Mouse (Mus musculus): ENCODE measurements at regions not wholly inside any gene's neighbourhood (a gene's known extent, or its start where the extent isn't known, plus 50 kb on each side); places are given as distances from the start of the nearest gene placed in this dataset.

DNA sequence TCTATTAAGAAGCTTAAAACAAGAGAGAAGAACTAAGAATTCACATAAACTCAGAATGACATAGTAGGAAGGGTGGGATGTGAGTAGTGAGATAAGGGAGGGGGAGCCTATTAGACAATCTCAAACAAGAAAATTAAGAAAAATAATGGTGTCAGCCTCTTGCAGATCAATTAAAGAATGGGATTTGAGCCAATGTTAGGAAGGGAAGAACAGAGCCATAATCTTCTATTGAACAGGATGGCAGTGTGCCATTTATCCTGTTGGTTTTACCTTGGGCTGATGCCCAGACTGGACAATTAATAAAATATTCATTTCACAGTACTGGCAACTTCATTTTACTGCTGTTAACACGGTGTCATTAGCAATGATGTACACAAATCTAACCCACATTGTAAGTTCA lies 718.0 kb downstream of the Rfpl4b start:
- Histone ChIP-seq H3K9ac (ENCODE audit: insufficient read depth, low read depth) (no peak overlapping the region), H3K4me3 (replicated peaks in 1 of 3; ENCODE audit: low read depth in 2 of 3, low read length in 2 of 3, poor library complexity in 1 of 3) (no peak overlapping the region), H3K4me1 (ENCODE audit: control insufficient read depth in 1 of 2, insufficient read depth in 2 of 2) (no peaks in the 10 kb centered on the region), H3K27ac (ENCODE audit: insufficient read depth, low read depth) (no peak overlapping the region), H3K4me2 (ENCODE audit: insufficient read depth, low read depth, poor library complexity, severe bottlenecking) (no peak overlapping the region), H3K9me3 (replicated peaks; ENCODE audit: low read length) (no peaks in the 10 kb centered on the region), H3K36me3 (replicated peaks in 1 of 2; ENCODE audit: control insufficient read depth in 1 of 2, insufficient read depth in 1 of 2, low read length in 1 of 2) (no peaks in the 10 kb centered on the region), H3K27me3 (replicated peaks) (no peaks in the 10 kb centered on the region), H3K79me2 (replicated peaks; ENCODE audit: control insufficient read depth, extremely low read depth, insufficient read depth, poor library complexity, severe bottlenecking) (no peaks in the 10 kb centered on the region)
- dilution Hi-C loops (cut with MboI; ENCODE audit: extremely low pct_ligation_motif_present, extremely low pct_unique_long_range_greater_than_20kb, low sequenced_read_pairs) = no loop called here
- TF ChIP-seq UBTF (IDR thresholded peaks at IDR 0.05; ENCODE audit: low read depth, low read length) (no peak), NRF1 (IDR thresholded peaks at IDR 0.05; ENCODE audit: low read depth, low read length) (no peak), PAX5 (IDR thresholded peaks at IDR 0.05; ENCODE audit: low read length) (no peak), USF1 (IDR thresholded peaks at IDR 0.05; ENCODE audit: low read depth, low read length) (no peak)
- no peak for DNase-seq (ENCODE audit: extremely low read depth)
- in situ Hi-C loops (cut with MboI; ENCODE audit: low pct_ligation_motif_present, low pct_unique_long_range_greater_than_20kb, low sequenced_read_pairs) = no loop called here

DNA sequence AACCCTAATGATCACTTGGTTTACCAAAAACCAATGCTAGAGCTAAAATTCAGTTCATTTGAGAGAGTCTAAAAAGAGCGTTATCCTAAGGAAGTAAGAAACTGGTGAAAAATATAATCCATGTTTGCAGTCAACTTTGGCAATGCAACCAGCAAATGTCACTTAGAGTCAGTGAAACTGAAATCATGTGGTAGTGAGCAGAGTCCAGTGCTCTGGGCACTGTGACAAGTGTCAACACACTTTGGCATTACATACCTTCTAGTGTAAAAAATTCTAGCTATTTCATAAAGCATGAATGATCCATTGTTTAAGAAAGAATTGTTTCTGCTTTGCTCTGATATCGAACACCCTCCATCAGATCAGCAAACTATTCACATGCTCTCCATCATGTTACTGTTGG lies 743.1 kb downstream of the Rfpl4b start:
- Histone ChIP-seq H3K4me3 (replicated peaks in 1 of 3; ENCODE audit: low read depth in 2 of 3, low read length in 2 of 3, poor library complexity in 1 of 3) (no peak overlapping the region), H3K9me3 (replicated peaks; ENCODE audit: low read length) (no peaks in the 10 kb centered on the region), H3K27ac (ENCODE audit: insufficient read depth, low read depth) (no peak overlapping the region), H3K4me2 (ENCODE audit: insufficient read depth, low read depth, poor library complexity, severe bottlenecking) (no peak overlapping the region), H3K36me3 (replicated peaks in 1 of 2; ENCODE audit: control insufficient read depth in 1 of 2, insufficient read depth in 1 of 2, low read length in 1 of 2) (no peaks in the 10 kb centered on the region), H3K79me2 (replicated peaks; ENCODE audit: control insufficient read depth, extremely low read depth, insufficient read depth, poor library complexity, severe bottlenecking) (no peaks in the 10 kb centered on the region), H3K9ac (ENCODE audit: insufficient read depth, low read depth) (no peak overlapping the region), H3K4me1 (ENCODE audit: control insufficient read depth in 1 of 2, insufficient read depth in 2 of 2) (no peaks in the 10 kb centered on the region), H3K27me3 (replicated peaks) (no peaks in the 10 kb centered on the region)
- no peak for DNase-seq (ENCODE audit: extremely low read depth)
- dilution Hi-C loops (cut with MboI; ENCODE audit: extremely low pct_ligation_motif_present, extremely low pct_unique_long_range_greater_than_20kb, low sequenced_read_pairs) (no loop called here), in situ Hi-C loops (cut with MboI; ENCODE audit: low pct_ligation_motif_present, low pct_unique_long_range_greater_than_20kb, low sequenced_read_pairs) (no loop called here)
- TF ChIP-seq MAZ (IDR thresholded peaks at IDR 0.05; ENCODE audit: low read depth, low read length) = no peak
- TF ChIP-seq MXI1 (IDR thresholded peaks at IDR 0.05; ENCODE audit: low read depth, low read length) = no peak

DNA sequence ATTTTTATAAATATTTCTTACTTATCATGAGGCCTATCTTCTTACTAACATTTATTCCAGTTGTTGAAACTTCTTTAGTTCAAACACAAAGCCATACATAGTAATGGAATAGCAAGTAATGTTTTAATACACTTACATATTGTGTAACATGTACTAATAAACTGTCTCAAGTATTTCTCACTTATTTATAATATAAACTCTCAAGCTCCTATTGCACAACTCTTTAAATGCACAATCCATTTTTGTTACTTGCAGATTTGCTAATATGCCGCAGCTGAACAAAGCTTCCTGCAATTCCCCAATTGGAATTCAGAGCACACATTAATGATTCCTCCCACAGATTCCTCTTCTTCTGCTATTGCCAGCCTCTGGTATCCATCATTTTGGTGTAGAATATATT lies 749.2 kb downstream of the Rfpl4b start:
- dilution Hi-C loops (cut with MboI; ENCODE audit: extremely low pct_ligation_motif_present, extremely low pct_unique_long_range_greater_than_20kb, low sequenced_read_pairs) = no loop called here
- TF ChIP-seq USF2 (conservative IDR thresholded peaks at IDR 0.05; ENCODE audit: low read depth, low read length) = no peak
- TF ChIP-seq BHLHE40 (IDR thresholded peaks at IDR 0.05; ENCODE audit: low read depth, low read length) = no peak
- no peak overlapping the region for H3K9ac ChIP-seq (ENCODE audit: insufficient read depth, low read depth)
- in situ Hi-C loops (cut with MboI; ENCODE audit: low pct_ligation_motif_present, low pct_unique_long_range_greater_than_20kb, low sequenced_read_pairs) = no loop called here
- no peak overlapping the region for H3K4me3 ChIP-seq (replicated peaks in 1 of 3; ENCODE audit: low read depth in 2 of 3, low read length in 2 of 3, poor library complexity in 1 of 3)
- H3K4me1 ChIP-seq (ENCODE audit: control insufficient read depth in 1 of 2, insufficient read depth in 2 of 2) = no peaks in the 10 kb centered on the region
- H3K79me2 ChIP-seq (replicated peaks; ENCODE audit: control insufficient read depth, extremely low read depth, insufficient read depth, poor library complexity, severe bottlenecking) = no peaks in the 10 kb centered on the region
- H3K9me3 ChIP-seq (replicated peaks; ENCODE audit: low read length) = no peaks in the 10 kb centered on the region
- no peak overlapping the region for H3K4me2 ChIP-seq (ENCODE audit: insufficient read depth, low read depth, poor library complexity, severe bottlenecking)
- no peaks in the 10 kb centered on the region for H3K27me3 ChIP-seq (replicated peaks)
- H3K27ac ChIP-seq (ENCODE audit: insufficient read depth, low read depth) = no peak overlapping the region
- no peak for DNase-seq (ENCODE audit: extremely low read depth)
- H3K36me3 ChIP-seq (replicated peaks in 1 of 2; ENCODE audit: control insufficient read depth in 1 of 2, insufficient read depth in 1 of 2, low read length in 1 of 2) = no peaks in the 10 kb centered on the region

DNA sequence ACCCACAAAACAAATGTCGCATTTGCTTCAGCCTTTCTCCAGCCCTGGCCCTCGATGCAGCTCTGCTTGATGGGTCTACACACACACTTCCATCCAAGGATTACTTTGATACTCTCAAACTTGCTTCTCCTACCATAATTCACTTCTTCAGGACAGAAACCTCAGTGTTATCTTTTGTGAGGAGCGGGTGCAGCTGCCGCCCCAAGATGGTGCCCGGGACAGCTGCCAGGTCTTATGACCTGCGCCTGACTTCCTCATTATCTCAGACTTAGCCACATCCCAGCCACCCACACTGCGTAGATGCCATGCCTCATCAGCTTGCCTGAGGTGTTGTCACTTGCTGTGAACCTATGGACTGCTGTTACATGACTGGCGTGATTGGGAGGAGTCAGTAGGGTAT lies 762.5 kb downstream of the Rfpl4b start:
- Histone ChIP-seq H3K9ac (ENCODE audit: insufficient read depth, low read depth) (no peak overlapping the region), H3K27ac (ENCODE audit: insufficient read depth, low read depth) (no peak overlapping the region), H3K4me3 (replicated peaks in 1 of 3; ENCODE audit: low read depth in 2 of 3, low read length in 2 of 3, poor library complexity in 1 of 3) (no peak overlapping the region), H3K36me3 (replicated peaks in 1 of 2; ENCODE audit: control insufficient read depth in 1 of 2, insufficient read depth in 1 of 2, low read length in 1 of 2) (no peaks in the 10 kb centered on the region), H3K4me2 (ENCODE audit: insufficient read depth, low read depth, poor library complexity, severe bottlenecking) (no peak overlapping the region), H3K27me3 (replicated peaks) (no peaks in the 10 kb centered on the region), H3K4me1 (ENCODE audit: control insufficient read depth in 1 of 2, insufficient read depth in 2 of 2) (no peaks in the 10 kb centered on the region), H3K79me2 (replicated peaks; ENCODE audit: control insufficient read depth, extremely low read depth, insufficient read depth, poor library complexity, severe bottlenecking) (no peaks in the 10 kb centered on the region), H3K9me3 (replicated peaks; ENCODE audit: low read length) (peaks cover 2% of the 10 kb centered on the region)
- dilution Hi-C loops (cut with MboI; ENCODE audit: extremely low pct_ligation_motif_present, extremely low pct_unique_long_range_greater_than_20kb, low sequenced_read_pairs) (no loop called here), in situ Hi-C loops (cut with MboI; ENCODE audit: low pct_ligation_motif_present, low pct_unique_long_range_greater_than_20kb, low sequenced_read_pairs) (no loop called here)
- TF ChIP-seq BHLHE40 (IDR thresholded peaks at IDR 0.05; ENCODE audit: low read depth, low read length) (no peak), MYC (IDR thresholded peaks at IDR 0.05; ENCODE audit: low read depth, low read length) (no peak), MEF2A (IDR thresholded peaks at IDR 0.05; ENCODE audit: borderline replicate concordance, low read depth, low read length) (no peak), USF1 (IDR thresholded peaks at IDR 0.05; ENCODE audit: low read depth, low read length) (no peak)
- DNase-seq (ENCODE audit: extremely low read depth) = no peak

Data from CH12.LX (cell line).